Mouse (Mus musculus) lung, postnatal 0 days (tissue): Measurements from ENCODE around the gene Fnip1. TPM values are rescaled to one million over a fixed set of nuclear protein-coding genes. Genes with fewer than 3 reads are reported as not detected.
A peak's percentile ranks its signal among the peaks of the same experiment; 100 is the strongest.

Experiments used
- ATAC-seq: fragments of 200-750 bp; cut with Nextera tagmentation; 2 replicates; pipeline ENCODE4 v1.8.0; 2017; ENCODE audit warnings: moderate library complexity
- DNase-seq: peaks from one replicate; pipeline ENCODE4 v3.0.0-alpha.2; 2016; ENCODE audit warnings: low spot score
- H3K27ac ChIP-seq: fragments of 300-500 bp; sonication (generic); 2 replicates; pipeline ENCODE4 v1.5.1; 2014; ENCODE audit warnings: antibody characterized with exemption, mild to moderate bottlenecking, low read length, mixed read lengths
- H3K27me3 ChIP-seq: fragments of 300-500 bp; sonication (generic); replicated peaks from 2 replicates; pipeline ENCODE4 v1.6.1; 2014; ENCODE audit warnings: low read length, mixed read lengths; ENCODE audit not compliant: insufficient read depth
- H3K36me3 ChIP-seq: fragments of 300-500 bp; sonication (generic); 2 replicates; pipeline ENCODE4 v1.6.1; 2014; ENCODE audit warnings: low read length, mixed read lengths; ENCODE audit not compliant: insufficient read depth
- H3K4me1 ChIP-seq: fragments of 300-500 bp; sonication (generic); 2 replicates; pipeline ENCODE4 v1.6.1; 2014; ENCODE audit warnings: antibody characterized with exemption, low read depth, low read length, mixed read lengths; ENCODE audit not compliant: insufficient read depth
- H3K4me2 ChIP-seq: fragments of 300-500 bp; sonication (generic); replicated peaks from 2 replicates; pipeline ENCODE4 v1.6.1; 2014; ENCODE audit warnings: low read depth, mild to moderate bottlenecking, low read length, moderate library complexity, mixed read lengths
- H3K4me3 ChIP-seq: fragments of 300-500 bp; sonication (generic); 2 replicates; pipeline ENCODE4 v1.5.1; 2014; ENCODE audit warnings: low read depth, low read length
- H3K9ac ChIP-seq: fragments of 300-500 bp; sonication (generic); replicated peaks from 2 replicates; pipeline ENCODE4 v1.6.1; 2014; ENCODE audit warnings: low read depth, mild to moderate bottlenecking
- H3K9me3 ChIP-seq: fragments of 300-500 bp; sonication (generic); 2 replicates; pipeline ENCODE4 v1.6.1; 2016; ENCODE audit warnings: low read length, mixed read lengths
- CTCF ChIP-seq: IDR thresholded peaks from 2 replicates; pipeline ENCODE4 v1.5.1; 2016; ENCODE audit warnings: antibody characterized with exemption, mild to moderate bottlenecking
- EP300 ChIP-seq: IDR thresholded peaks from 2 replicates; pipeline ENCODE4 v1.6.1; 2016; ENCODE audit warnings: antibody characterized with exemption, mild to moderate bottlenecking, control low read depth
- WGBS: fragments of 180-500 bp; shearing (Covaris S2); extraction: QIAGEN DNeasy Blood & Tissue Kit; methylation state at CpG from one replicate; pipeline ENCODE4 v1.1.7; 2014; 5-methylcytosine and 5-hydroxymethylcytosine counted together
- polyA plus RNA-seq: library from polyadenylated mRNA; unstranded; fragments of >200 nt; fragmentation: Nextera tagmentation; extraction: Ambion mirVana; gene quantifications from 2 replicates; pipeline ENCODE4 v1.2.1, GENCODE M21; 2015

The Fnip1 gene
- polyA plus RNA-seq, 1 experiment from 2014 or later, result 8.2 TPM

GRCm38 (mm10) chr11:54406930-54407546, 31.0 kb upstream of the Fnip1 start:
- Histone ChIP-seq H3K36me3 (no peaks in the 10 kb centered on the region), H3K27ac (no peak overlapping the region), H3K9me3 (no peaks in the 10 kb centered on the region), H3K27me3 (no peaks in the 10 kb centered on the region), H3K4me3 (no peak overlapping the region), H3K4me2 (no peak overlapping the region), H3K4me1 (no peaks in the 10 kb centered on the region), H3K9ac (no peak overlapping the region)
- 74% methylated on average over 4 of the region's 4 CpGs for WGBS
- ATAC-seq, result no peak
- TF ChIP-seq CTCF (no peak), EP300 (no peak)
- no peak for DNase-seq

- no peaks in the 10 kb centered on the region for H3K9me3 ChIP-seq
- no peak overlapping the region for H3K9ac ChIP-seq
- no peak for ATAC-seq
- no peaks in the 10 kb centered on the region for H3K27me3 ChIP-seq
- H3K27ac ChIP-seq, result no peak overlapping the region
- H3K4me3 ChIP-seq, result no peak overlapping the region
- H3K36me3 ChIP-seq, result no peaks in the 10 kb centered on the region
- H3K4me1 ChIP-seq, result no peaks in the 10 kb centered on the region
- H3K4me2 ChIP-seq, result no peak overlapping the region
- no peak for DNase-seq
- no peak for TF ChIP-seq CTCF
- TF ChIP-seq EP300, result no peak
Measured at GRCm38 (mm10) chr11:54410612-54411011, 27.4 kb upstream of the Fnip1 start.

GRCm38 (mm10) chr11:54413017-54413416, 25.0 kb upstream of the Fnip1 start:
- H3K27me3 ChIP-seq, result no peaks in the 10 kb centered on the region
- peak overlapping the region; percentile 14; the same call in 1 of the 2 replicates for H3K4me2 ChIP-seq
- H3K36me3 ChIP-seq, result no peaks in the 10 kb centered on the region
- no peak overlapping the region for H3K4me3 ChIP-seq
- H3K9me3 ChIP-seq, result no peaks in the 10 kb centered on the region
- H3K4me1 ChIP-seq, result no peaks in the 10 kb centered on the region
- ATAC-seq (peak; percentile 94), DNase-seq (peak; percentile 82)
- H3K9ac ChIP-seq, result no peak overlapping the region
- H3K27ac ChIP-seq, result no peak overlapping the region
- 5% methylated on average over 6 of the region's 6 CpGs for WGBS
- no peak for TF ChIP-seq CTCF
- peak; percentile 94 for TF ChIP-seq EP300

- Histone ChIP-seq H3K4me2 (no peak overlapping the region), H3K9me3 (no peaks in the 10 kb centered on the region), H3K36me3 (no peaks in the 10 kb centered on the region), H3K4me3 (no peak overlapping the region), H3K27ac (no peak overlapping the region), H3K27me3 (no peaks in the 10 kb centered on the region), H3K9ac (no peak overlapping the region), H3K4me1 (no peaks in the 10 kb centered on the region)
- TF ChIP-seq CTCF (no peak), EP300 (no peak)
- no peak for DNase-seq
- 76% methylated on average over 4 of the region's 4 CpGs for WGBS
- no peak for ATAC-seq
Measured at GRCm38 (mm10) chr11:54423007-54423406, 15.0 kb upstream of the Fnip1 start.

GRCm38 (mm10) chr11:54426267-54426666, 11.7 kb upstream of the Fnip1 start:
- no peaks in the 10 kb centered on the region for H3K36me3 ChIP-seq
- WGBS, result 70% methylated on average over 5 of the region's 5 CpGs
- TF ChIP-seq EP300 (no peak), CTCF (no peak)
- H3K4me1 ChIP-seq, result no peaks in the 10 kb centered on the region
- H3K27ac ChIP-seq, result no peak overlapping the region
- ATAC-seq (no peak), DNase-seq (no peak)
- no peak overlapping the region for H3K4me3 ChIP-seq
- H3K9ac ChIP-seq, result no peak overlapping the region
- H3K9me3 ChIP-seq, result no peaks in the 10 kb centered on the region
- no peak overlapping the region for H3K4me2 ChIP-seq
- H3K27me3 ChIP-seq, result no peaks in the 10 kb centered on the region

- TF ChIP-seq CTCF, result no peak
- no peak for TF ChIP-seq EP300
- Histone ChIP-seq H3K4me3 (no peak overlapping the region), H3K27me3 (no peaks in the 10 kb centered on the region), H3K9me3 (no peaks in the 10 kb centered on the region), H3K4me1 (no peaks in the 10 kb centered on the region), H3K9ac (no peak overlapping the region), H3K27ac (no peak overlapping the region), H3K4me2 (no peak overlapping the region), H3K36me3 (no peaks in the 10 kb centered on the region)
- no peak for DNase-seq
- no peak for ATAC-seq
- WGBS, result 42% methylated on average over 2 of the region's 2 CpGs
Measured at GRCm38 (mm10) chr11:54427138-54427537, 10.9 kb upstream of the Fnip1 start.
